In the genomic region with DNA sequence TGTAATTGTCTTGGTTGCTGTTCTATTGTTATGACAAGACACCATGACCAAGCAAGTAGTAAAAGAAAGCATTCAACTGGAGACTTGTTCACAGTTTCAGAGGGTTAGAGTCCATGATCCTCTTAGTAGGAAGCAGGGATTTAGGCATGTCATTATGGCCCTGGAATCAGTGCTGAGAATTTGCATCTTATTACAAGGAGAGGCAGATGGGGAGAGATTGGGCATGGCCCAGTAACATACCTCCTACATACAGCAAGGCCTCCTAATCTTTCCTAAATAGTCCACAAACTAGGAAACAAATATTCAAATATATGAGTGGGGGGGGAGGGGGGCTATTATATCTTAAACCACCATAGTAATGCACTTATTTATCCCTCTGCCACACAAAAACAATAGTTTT, we compare ENCODE assay signal across 25 mouse cellular contexts.
"Had no signal": no experiment of that assay in that cellular context is flagged by ENCODE, and none has a peak within 500 bp of the region (broad histone marks: within the 10 kb centered on the region; RNA-seq: fewer than 3 reads in every experiment).

No protein-coding gene starts in this region.

- H3K9ac ChIP-seq: heart, embryonic 13.5 days; heart, embryonic 15.5 days; hindbrain, embryonic 13.5 days; hindbrain, embryonic 15.5 days; kidney, embryonic 15.5 days; limb, embryonic 13.5 days; limb, embryonic 15.5 days had no signal

- H3K4me1 ChIP-seq: heart, embryonic 13.5 days; heart, embryonic 15.5 days; hindbrain, embryonic 13.5 days; hindbrain, embryonic 15.5 days; kidney, embryonic 15.5 days; limb, embryonic 13.5 days; limb, embryonic 15.5 days had no signal

- ATAC-seq: hindbrain, postnatal 0 days; intestine, embryonic 16.5 days had no signal

- DNase-seq: gastrocnemius, postnatal 14 days; gastrocnemius, postnatal 36 days; heart, adult 11 months; heart, adult 2 months; heart, postnatal 14 days; heart, postnatal 36 days; kidney, adult 11 months; kidney, adult 2 months; kidney, adult 9 months; kidney, postnatal 14 days; kidney, postnatal 36 days; layer of hippocampus, adult 9-11 months; layer of hippocampus, postnatal 36 days; left cerebral cortex, postnatal 4 days had no signal

- H3K36me3 ChIP-seq: heart, embryonic 13.5 days; heart, embryonic 15.5 days; hindbrain, embryonic 13.5 days; hindbrain, embryonic 15.5 days; kidney, embryonic 15.5 days; limb, embryonic 13.5 days; limb, embryonic 15.5 days had no signal

- H3K4me2 ChIP-seq: heart, embryonic 11.5 days; heart, embryonic 13.5 days; heart, embryonic 15.5 days; hindbrain, embryonic 13.5 days; hindbrain, embryonic 15.5 days; kidney, embryonic 15.5 days; limb, embryonic 13.5 days; limb, embryonic 15.5 days had no signal

- H3K4me3 ChIP-seq: heart, adult 2 months; heart, embryonic 13.5 days; heart, embryonic 15.5 days; hindbrain, embryonic 13.5 days; hindbrain, embryonic 15.5 days; kidney, embryonic 15.5 days; limb, embryonic 13.5 days; limb, embryonic 15.5 days had no signal

- H3K27ac ChIP-seq: heart, adult 2 months; heart, embryonic 13.5 days; heart, embryonic 15.5 days; hindbrain, embryonic 13.5 days; hindbrain, embryonic 15.5 days; hindbrain, postnatal 0 days; kidney, embryonic 15.5 days; kidney, postnatal 0 days; limb, embryonic 13.5 days; limb, embryonic 15.5 days had no signal

- H3K27me3 ChIP-seq: heart, embryonic 13.5 days; heart, embryonic 15.5 days; hindbrain, embryonic 13.5 days; hindbrain, embryonic 15.5 days; kidney, embryonic 15.5 days; limb, embryonic 13.5 days; limb, embryonic 15.5 days had no signal

- H3K9me3 ChIP-seq: heart, embryonic 13.5 days; heart, embryonic 15.5 days; hindbrain, embryonic 13.5 days; hindbrain, embryonic 15.5 days; kidney, embryonic 15.5 days; limb, embryonic 13.5 days; limb, embryonic 15.5 days had no signal
